In genomic region chr6:85013906-85014305, GRCm38 (mm10) we compare ENCODE assay signal across 23 mouse cellular contexts.
"Had no signal": no experiment of that assay in that cellular context is flagged by ENCODE, and none has a peak within 500 bp of the region (broad histone marks: within the 10 kb centered on the region; RNA-seq: fewer than 3 reads in every experiment).

No protein-coding gene starts in this region.

- H3K27ac ChIP-seq: kidney, postnatal 0 days; layer of hippocampus, adult 2 months; limb, embryonic 10.5 days; limb, embryonic 13.5 days; liver, embryonic 12.5 days; liver, embryonic 15.5 days; midbrain, embryonic 10.5 days; midbrain, embryonic 13.5 days; neural tube, embryonic 12.5 days; neural tube, embryonic 15.5 days; stomach, postnatal 0 days had no signal

- H3K4me3 ChIP-seq: layer of hippocampus, adult 2 months; limb, embryonic 10.5 days; limb, embryonic 13.5 days; liver, embryonic 12.5 days; liver, embryonic 15.5 days; megakaryocyte, embryonic 14.5 days; midbrain, embryonic 10.5 days; midbrain, embryonic 13.5 days; neural tube, embryonic 12.5 days; neural tube, embryonic 15.5 days had no signal

- H3K27me3 ChIP-seq: limb, embryonic 13.5 days; liver, embryonic 12.5 days; liver, embryonic 15.5 days; megakaryocyte, embryonic 14.5 days; midbrain, embryonic 13.5 days; neural tube, embryonic 12.5 days; neural tube, embryonic 15.5 days had no signal

- H3K9me3 ChIP-seq: limb, embryonic 10.5 days; limb, embryonic 13.5 days; liver, embryonic 12.5 days; liver, embryonic 15.5 days; megakaryocyte, embryonic 14.5 days; midbrain, embryonic 10.5 days; midbrain, embryonic 13.5 days; neural tube, embryonic 12.5 days; neural tube, embryonic 15.5 days had no signal

- H3K4me1 ChIP-seq: limb, embryonic 13.5 days; liver, embryonic 12.5 days; liver, embryonic 15.5 days; megakaryocyte, embryonic 14.5 days; neural tube, embryonic 12.5 days; neural tube, embryonic 15.5 days had no signal

- H3K36me3 ChIP-seq: limb, embryonic 10.5 days; limb, embryonic 13.5 days; liver, embryonic 12.5 days; liver, embryonic 15.5 days; midbrain, embryonic 10.5 days; midbrain, embryonic 13.5 days; neural tube, embryonic 12.5 days; neural tube, embryonic 15.5 days had no signal

- H3K9ac ChIP-seq: limb, embryonic 13.5 days; liver, embryonic 12.5 days; liver, embryonic 15.5 days; lung, embryonic 14.5 days; midbrain, embryonic 13.5 days; neural tube, embryonic 12.5 days; neural tube, embryonic 15.5 days had no signal

- H3K4me2 ChIP-seq: limb, embryonic 13.5 days; liver, embryonic 12.5 days; liver, embryonic 15.5 days; lung, embryonic 14.5 days; midbrain, embryonic 13.5 days; neural tube, embryonic 12.5 days; neural tube, embryonic 15.5 days had no signal

- ATAC-seq: liver, embryonic 12.5 days; midbrain, embryonic 13.5 days; midbrain, embryonic 16.5 days had no signal

- DNase-seq: kidney, postnatal 25 days; layer of hippocampus, adult 9-11 months; liver; lung, embryonic 14.5 days; lung, postnatal 10 days; lung, postnatal 36 days; right cerebral cortex, adult 18-20 months; right cerebral cortex, postnatal 14 days; right cerebral cortex, postnatal 4 days; thymus, postnatal 25 days had no signal
